Mouse (Mus musculus): ENCODE measurements around the gene 2010003K11Rik.

2010003K11Rik gene

GRCm38 (mm10) chr19:4498062-4498933 is at the start of gene 2010003K11Rik:
Gene 2010003K11Rik (minus strand): TSS chr19:4498583.
- in situ Hi-C loops (cut with MboI; ENCODE audit: unreplicated experiment in 2 of 2), result loop anchor here (5.0 to 10.0 kb wide), 6 partner anchors 77 to 504 kb away; partner anchors contain the start of gene Rce1 (in 2 of the 2)

DNA sequence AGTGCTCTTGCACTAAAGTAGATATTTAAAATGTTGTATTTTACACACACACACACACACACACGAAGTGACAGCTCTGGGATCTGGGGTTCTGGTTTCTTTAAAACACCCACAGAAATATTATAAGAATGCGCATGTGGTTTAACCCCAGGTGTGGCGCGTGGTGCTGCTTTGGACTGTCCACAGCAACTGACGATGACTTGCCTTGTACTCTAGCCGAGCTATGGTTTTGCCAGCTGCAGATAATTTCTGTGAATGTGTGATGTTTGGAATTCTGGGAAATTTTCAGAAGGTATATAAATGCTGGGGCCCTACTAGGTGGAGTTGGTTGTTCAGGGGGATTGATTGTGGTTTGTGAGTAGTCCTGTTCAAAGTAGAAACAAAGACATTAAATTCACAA is 49.4 kb upstream of the 2010003K11Rik start:
- in situ Hi-C loops (cut with MboI; ENCODE audit: unreplicated experiment in 2 of 2), result no loop called here

DNA sequence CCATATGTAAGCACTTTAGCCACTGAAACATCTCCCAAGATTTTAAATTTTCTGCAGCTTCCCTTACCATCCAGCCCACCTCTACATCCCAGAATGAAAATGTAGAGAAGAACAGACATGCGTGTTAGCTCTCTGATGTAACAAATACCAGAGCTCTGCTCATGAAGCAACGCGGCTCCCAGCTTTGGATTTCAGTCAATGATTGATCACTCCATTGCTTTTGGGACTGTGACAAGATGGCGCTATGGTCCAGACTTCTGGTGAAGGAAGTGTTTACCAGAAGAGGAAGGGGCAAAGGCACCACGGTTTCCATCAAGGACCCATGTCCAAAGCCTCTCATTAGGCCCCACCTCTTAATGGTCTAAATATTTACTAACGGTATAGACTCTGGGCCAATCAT is 47.5 kb upstream of the 2010003K11Rik start:
- in situ Hi-C loops (cut with MboI; ENCODE audit: unreplicated experiment in 2 of 2), result no loop called here

- in situ Hi-C loops (cut with MboI; ENCODE audit: unreplicated experiment in 2 of 2), result no loop called here
These were observed 46.7 kb upstream of the 2010003K11Rik start for GRCm38 (mm10) chr19:4545091-4545490.

GRCm38 (mm10) chr19:4542081-4542480 is 43.7 kb upstream of the 2010003K11Rik start:
- in situ Hi-C loops (cut with MboI; ENCODE audit: unreplicated experiment in 2 of 2), result no loop called here

DNA sequence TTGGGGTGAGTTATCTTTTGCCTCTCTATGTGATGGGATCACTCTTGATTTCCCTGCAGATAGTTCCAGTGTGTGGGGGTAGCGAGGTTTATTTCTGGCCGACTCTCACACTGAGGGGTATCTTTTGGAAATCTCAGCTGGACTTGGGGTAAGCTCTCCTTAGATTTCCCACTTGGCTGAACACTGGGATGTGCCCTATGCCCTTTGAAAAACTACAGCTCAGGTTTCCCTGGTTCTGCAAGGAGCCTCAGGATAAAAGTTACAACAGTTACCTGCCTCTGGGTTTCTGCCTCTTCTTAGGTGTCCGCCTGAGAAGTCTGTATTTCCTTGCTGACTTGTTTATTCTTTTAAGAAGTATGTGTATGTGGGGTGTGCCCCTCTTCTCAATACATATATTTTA is 42.6 kb upstream of the 2010003K11Rik start:
- in situ Hi-C loops (cut with MboI; ENCODE audit: unreplicated experiment in 2 of 2), result no loop called here

- in situ Hi-C loops (cut with MboI; ENCODE audit: unreplicated experiment in 2 of 2), result no loop called here
These were observed 41.9 kb upstream of the 2010003K11Rik start for GRCm38 (mm10) chr19:4540263-4540662.

DNA sequence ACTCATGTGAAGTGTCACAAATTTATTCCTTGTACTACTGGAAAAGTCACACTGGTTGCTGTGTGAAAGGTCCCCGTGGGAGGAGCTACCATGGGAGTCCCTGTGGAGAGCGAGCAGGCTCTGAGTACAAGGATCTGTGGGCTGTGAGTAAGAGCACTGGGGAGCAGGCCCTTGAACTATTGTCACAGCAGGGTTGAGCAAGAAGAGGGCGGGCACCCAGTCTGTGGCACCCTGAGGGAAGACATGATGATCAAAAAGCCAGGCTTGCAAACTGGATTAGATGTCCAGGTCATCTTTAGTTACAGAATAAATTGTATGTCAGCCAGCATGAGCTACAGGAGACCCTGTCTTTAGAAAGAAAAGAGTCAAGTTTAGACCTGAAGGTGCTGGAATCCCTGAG is 38.2 kb upstream of the 2010003K11Rik start:
- in situ Hi-C loops (cut with MboI; ENCODE audit: unreplicated experiment in 2 of 2), result no loop called here

GRCm38 (mm10) chr19:4535922-4536321 is 37.5 kb upstream of the 2010003K11Rik start:
- in situ Hi-C loops (cut with MboI; ENCODE audit: unreplicated experiment in 2 of 2), result no loop called here

DNA sequence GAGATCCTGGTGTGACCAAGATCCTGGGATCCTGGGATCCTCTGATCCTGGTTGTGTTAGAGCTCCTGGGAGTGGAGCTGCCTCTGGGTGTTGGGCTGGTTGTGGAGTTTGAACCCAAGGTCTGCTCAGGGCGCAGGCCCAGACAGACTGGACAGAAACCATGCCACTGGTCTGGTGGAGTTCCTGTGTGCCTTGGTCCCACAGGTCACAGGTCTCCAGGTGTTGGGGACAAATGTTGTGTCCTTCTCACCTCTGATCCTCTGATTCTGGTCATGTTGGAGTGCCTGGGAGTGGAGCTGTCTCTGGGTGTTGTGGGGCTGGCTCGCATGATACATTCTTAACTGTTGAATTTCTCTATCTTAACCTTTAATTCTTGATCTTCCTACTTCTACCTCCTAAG is 36.3 kb upstream of the 2010003K11Rik start:
- in situ Hi-C loops (cut with MboI; ENCODE audit: unreplicated experiment in 2 of 2), result no loop called here

DNA sequence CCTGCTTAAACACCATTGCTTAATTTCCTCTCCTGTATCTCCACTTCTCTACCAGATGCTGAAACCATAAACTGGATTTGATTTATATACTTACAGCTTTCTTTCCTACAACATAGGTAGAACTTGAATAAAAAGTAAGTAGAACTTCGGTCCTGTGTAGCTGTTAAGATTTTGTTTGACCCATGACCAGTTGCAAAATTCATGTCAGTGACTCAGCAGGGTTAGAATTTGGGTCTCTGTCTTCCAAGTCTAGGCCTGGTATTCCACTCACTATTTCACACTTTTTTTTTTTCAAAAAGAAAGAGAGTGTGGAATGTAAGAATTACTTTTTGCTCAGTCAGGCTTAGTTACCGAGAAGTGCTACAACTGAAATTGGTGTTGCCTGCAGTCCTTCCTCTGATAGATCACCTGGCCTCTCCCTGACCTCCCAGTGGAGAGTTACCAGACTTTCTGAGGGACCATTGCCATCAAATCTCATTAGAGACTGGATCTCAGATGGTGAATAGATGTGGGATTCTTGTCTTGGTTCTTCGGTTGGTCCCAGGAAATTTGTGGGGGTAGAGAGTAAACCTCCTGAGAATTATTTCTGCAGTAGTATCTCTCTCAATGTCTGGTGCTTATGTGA is 23.2 kb upstream of the 2010003K11Rik start:
- in situ Hi-C loops (cut with MboI; ENCODE audit: unreplicated experiment in 2 of 2), result no loop called here

GRCm38 (mm10) chr19:4517483-4517882 is 19.1 kb upstream of the 2010003K11Rik start:
- in situ Hi-C loops (cut with MboI; ENCODE audit: unreplicated experiment in 2 of 2), result no loop called here

GRCm38 (mm10) chr19:4516288-4516687 is 17.9 kb upstream of the 2010003K11Rik start:
- in situ Hi-C loops (cut with MboI; ENCODE audit: unreplicated experiment in 2 of 2), result no loop called here

- in situ Hi-C loops (cut with MboI; ENCODE audit: unreplicated experiment in 2 of 2), result no loop called here
These were observed 17.4 kb upstream of the 2010003K11Rik start for GRCm38 (mm10) chr19:4515746-4516145.

DNA sequence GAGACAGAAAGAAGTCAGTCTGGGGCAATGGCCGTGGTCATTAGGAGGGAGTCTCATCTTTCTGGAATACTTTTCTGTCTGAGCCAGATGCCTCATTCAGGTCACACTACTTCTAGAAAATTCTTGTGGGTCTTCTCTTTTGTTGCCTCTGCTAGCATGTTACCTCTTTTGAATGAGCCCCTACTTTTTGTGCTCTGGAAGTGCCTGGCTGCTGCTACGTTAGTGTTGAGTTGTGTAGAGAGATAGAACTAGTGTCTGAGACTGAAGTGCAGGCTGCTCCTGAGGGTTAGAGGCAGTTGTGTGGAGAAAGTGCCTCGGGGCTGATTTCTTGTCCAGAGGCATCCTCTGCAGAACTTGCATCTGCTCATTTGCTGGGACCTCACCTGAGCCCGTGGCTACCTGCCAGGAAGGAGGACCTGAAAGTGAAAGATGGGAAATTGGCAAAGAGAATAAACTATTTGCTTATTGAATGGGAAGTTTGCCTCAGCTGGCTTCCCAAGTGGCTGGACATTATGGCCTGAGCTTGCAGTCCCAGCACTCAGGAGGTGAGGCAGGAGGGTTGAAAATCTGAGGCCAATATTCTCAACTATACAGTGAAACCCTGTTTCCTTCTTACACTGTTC is 15.0 kb upstream of the 2010003K11Rik start:
- in situ Hi-C loops (cut with MboI; ENCODE audit: unreplicated experiment in 2 of 2), result no loop called here

- in situ Hi-C loops (cut with MboI; ENCODE audit: unreplicated experiment in 2 of 2), result no loop called here
These were observed 12.9 kb upstream of the 2010003K11Rik start for GRCm38 (mm10) chr19:4511116-4511841.

DNA sequence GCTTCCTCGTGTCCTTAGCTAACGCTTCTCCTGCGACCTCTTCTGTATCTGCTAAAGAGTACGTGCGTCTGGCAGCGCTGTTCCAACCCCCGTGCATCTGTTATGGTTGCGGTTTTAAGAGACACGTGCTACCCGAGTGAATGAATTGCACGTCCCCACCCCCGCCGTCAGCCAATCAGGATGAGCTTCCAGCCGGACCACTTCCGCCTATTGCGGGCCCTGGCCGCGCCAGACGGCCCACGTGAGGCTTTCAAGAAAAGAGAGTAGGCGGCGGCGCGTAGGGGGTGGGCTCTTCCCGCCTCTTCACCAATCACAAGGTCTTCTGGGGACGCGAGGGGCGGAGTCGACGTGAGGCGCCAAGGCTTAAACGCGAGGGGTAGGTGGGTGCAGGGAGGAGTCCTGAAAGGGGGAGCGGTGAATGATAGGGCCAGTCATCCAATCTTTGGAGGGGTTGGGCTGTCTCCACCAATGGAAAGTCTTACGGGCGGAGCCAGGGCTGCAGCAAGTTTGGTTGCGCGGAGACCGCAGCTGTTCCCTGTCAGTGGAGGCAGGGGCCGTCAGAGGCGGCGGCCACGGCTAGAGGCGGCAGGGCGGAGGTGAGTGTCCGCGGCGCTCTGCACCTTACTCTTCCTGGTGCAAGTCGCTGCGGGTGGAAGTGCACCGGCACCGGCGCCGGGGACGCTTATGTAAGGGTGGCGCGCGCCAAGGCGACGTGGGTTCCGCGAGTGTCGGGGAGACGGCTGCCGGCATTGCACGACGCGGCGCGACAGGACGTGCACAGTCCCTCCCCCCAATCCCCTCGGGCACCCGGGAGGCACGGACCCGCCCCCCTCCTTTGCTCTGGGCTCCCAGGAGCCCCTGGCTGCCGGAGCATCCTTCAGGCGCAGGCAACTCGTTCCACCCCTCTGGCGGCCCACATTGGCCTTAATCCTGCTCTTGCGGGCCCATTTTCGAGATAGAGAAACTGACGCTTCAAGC is 11.9 kb upstream of the 2010003K11Rik start, which contains the start of gene Pcx:
Pcx (plus strand) TSS at position 487 of the 978 bp plus-strand sequence.
- in situ Hi-C loops (cut with MboI; ENCODE audit: unreplicated experiment in 2 of 2), result no loop called here

- in situ Hi-C loops (cut with MboI; ENCODE audit: unreplicated experiment in 2 of 2), result no loop called here
These were observed 9.4 kb upstream of the 2010003K11Rik start for GRCm38 (mm10) chr19:4507746-4508145.

- in situ Hi-C loops (cut with MboI; ENCODE audit: unreplicated experiment in 2 of 2), result no loop called here
These were observed 6.4 kb upstream of the 2010003K11Rik start for GRCm38 (mm10) chr19:4504830-4505229.
